Mouse (Mus musculus) midbrain, embryonic 11.5 days (tissue): ENCODE results near the gene Olfr907. TPM values are rescaled to one million over a fixed set of nuclear protein-coding genes. Genes with fewer than 3 reads are reported as not detected.

ENCODE experiments used
- ATAC-seq: fragments of 200-750 bp; cut with Nextera tagmentation; 2 replicates; pipeline ENCODE4 v1.8.0; 2017; ENCODE audit warnings: moderate TSS enrichment, moderate library complexity; ENCODE audit not compliant: low FRiP score
- DNase-seq: peaks from one replicate; pipeline ENCODE4 v3.0.0; 2015; ENCODE audit warnings: low spot score; ENCODE audit errors: missing footprints
- H3K27ac ChIP-seq: fragments of 300-500 bp; sonication (generic); 2 replicates; pipeline ENCODE4 v1.5.1; 2014; ENCODE audit warnings: low read depth, low read length
- H3K27me3 ChIP-seq: fragments of 300-500 bp; sonication (generic); 2 replicates; pipeline ENCODE4 v1.6.1; 2014; ENCODE audit warnings: mild to moderate bottlenecking, low read length, moderate library complexity, mixed read lengths; ENCODE audit not compliant: control insufficient read depth, insufficient read depth
- H3K36me3 ChIP-seq: fragments of 300-500 bp; sonication (generic); 2 replicates; pipeline ENCODE4 v1.6.1; 2014; ENCODE audit warnings: mild to moderate bottlenecking, low read length, moderate library complexity, mixed read lengths; ENCODE audit not compliant: control insufficient read depth, insufficient read depth
- H3K4me1 ChIP-seq: fragments of 300-500 bp; sonication (generic); 2 replicates; pipeline ENCODE4 v1.6.1; 2014; ENCODE audit warnings: low read length; ENCODE audit not compliant: control insufficient read depth, insufficient read depth
- H3K4me2 ChIP-seq: fragments of 300-500 bp; sonication (generic); 2 replicates; pipeline ENCODE4 v1.6.1; 2014; ENCODE audit warnings: mild to moderate bottlenecking, moderate library complexity
- H3K4me3 ChIP-seq: fragments of 300-500 bp; sonication (generic); 2 replicates; pipeline ENCODE4 v1.5.1; 2014; ENCODE audit warnings: low read depth, low read length
- H3K9ac ChIP-seq: fragments of 300-500 bp; sonication (generic); 2 replicates; pipeline ENCODE4 v1.6.1; 2014; ENCODE audit warnings: low read length
- H3K9me3 ChIP-seq: fragments of 300-500 bp; sonication (generic); 2 replicates; pipeline ENCODE4 v1.6.1; 2016; ENCODE audit warnings: low read length; ENCODE audit not compliant: control insufficient read depth
- WGBS: fragments of 180-500 bp; shearing (Covaris S2); extraction: QIAGEN DNeasy Blood & Tissue Kit; methylation state at CpG from one replicate; pipeline ENCODE4 v1.1.7; 2014; 5-methylcytosine and 5-hydroxymethylcytosine counted together
- polyA plus RNA-seq: library from polyadenylated mRNA; unstranded; fragments of >200 nt; fragmentation: Nextera tagmentation; extraction: Ambion mirVana; gene quantifications from 2 replicates; pipeline ENCODE4 v1.2.1, GENCODE M21; 2014

The Olfr907 gene
- polyA plus RNA-seq: not detected in 2 replicates

DNA sequence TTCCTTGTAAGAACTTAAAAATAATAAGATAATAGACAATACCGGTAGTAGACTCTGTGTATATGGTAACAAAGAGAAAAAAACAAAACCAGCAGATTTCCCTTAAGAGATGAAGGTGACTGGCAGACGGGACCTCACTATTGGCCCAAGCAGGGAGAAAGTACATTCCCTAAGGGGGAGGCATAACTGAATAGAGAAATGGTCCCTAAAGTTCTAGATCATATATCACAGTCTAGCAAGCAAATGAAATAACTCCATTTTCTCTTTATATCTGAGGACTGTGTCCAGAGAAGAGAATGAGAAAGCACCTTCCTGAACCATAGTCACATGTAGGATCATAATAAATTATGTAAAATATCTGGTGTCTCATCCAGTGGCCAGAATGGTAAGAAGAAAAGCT, at the start of gene Olfr907:
Gene Olfr907 (plus strand): TSS at position 301 of the 400 bp plus-strand sequence.
- no peak within 1 kb of the TSS for H3K4me3 ChIP-seq
- no peaks in the 10 kb centered on the region for H3K27me3 ChIP-seq
- H3K36me3 ChIP-seq: no peaks in the 10 kb centered on the region
- no peak within 1 kb of the TSS for H3K27ac ChIP-seq
- no peak for ATAC-seq
- no peak within 1 kb of the TSS for H3K4me2 ChIP-seq
- no peak for DNase-seq
- no peaks in the 10 kb centered on the region for H3K4me1 ChIP-seq
- no peak within 1 kb of the TSS for H3K9ac ChIP-seq
- WGBS: 84% methylated on average over 2 of the region's 2 CpGs
- no peaks in the 10 kb centered on the region for H3K9me3 ChIP-seq

GRCm38 (mm10) chr9:38447352-38447751, 48.2 kb upstream of the Olfr907 start, which contains the start of gene Olfr902:
Olfr902 (plus strand) TSS chr9:38447652.
- WGBS: 91% methylated on average over 5 of the region's 5 CpGs
- H3K27me3 ChIP-seq: no peaks in the 10 kb centered on the region
- ATAC-seq (no peak), DNase-seq (no peak)
- H3K4me2 ChIP-seq: no peak within 1 kb of the TSS
- no peaks in the 10 kb centered on the region for H3K36me3 ChIP-seq
- no peak within 1 kb of the TSS for H3K4me3 ChIP-seq
- H3K9me3 ChIP-seq: no peaks in the 10 kb centered on the region
- no peaks in the 10 kb centered on the region for H3K4me1 ChIP-seq
- H3K27ac ChIP-seq: no peak within 1 kb of the TSS
- no peak within 1 kb of the TSS for H3K9ac ChIP-seq

GRCm38 (mm10) chr9:38462844-38463243, 32.8 kb upstream of the Olfr907 start, which contains the start of gene Olfr904:
Olfr904 (plus strand) TSS chr9:38463144.
- Histone ChIP-seq H3K27ac (no peak within 1 kb of the TSS), H3K4me3 (no peak within 1 kb of the TSS), H3K4me2 (no peak within 1 kb of the TSS), H3K36me3 (no peaks in the 10 kb centered on the region), H3K4me1 (no peaks in the 10 kb centered on the region), H3K9ac (no peak within 1 kb of the TSS), H3K27me3 (no peaks in the 10 kb centered on the region), H3K9me3 (no peaks in the 10 kb centered on the region)
- DNase-seq (no peak), ATAC-seq (no peak)

GRCm38 (mm10) chr9:38470807-38471206, 24.8 kb upstream of the Olfr907 start, which contains the start of gene Olfr905:
Olfr905 (plus strand) TSS chr9:38471107.
- no peak within 1 kb of the TSS for H3K4me3 ChIP-seq
- ATAC-seq (no peak), DNase-seq (no peak)
- no peaks in the 10 kb centered on the region for H3K9me3 ChIP-seq
- no peak within 1 kb of the TSS for H3K27ac ChIP-seq
- no peaks in the 10 kb centered on the region for H3K36me3 ChIP-seq
- no peaks in the 10 kb centered on the region for H3K27me3 ChIP-seq
- no peak within 1 kb of the TSS for H3K4me2 ChIP-seq
- H3K9ac ChIP-seq: no peak within 1 kb of the TSS
- H3K4me1 ChIP-seq: no peaks in the 10 kb centered on the region

DNA sequence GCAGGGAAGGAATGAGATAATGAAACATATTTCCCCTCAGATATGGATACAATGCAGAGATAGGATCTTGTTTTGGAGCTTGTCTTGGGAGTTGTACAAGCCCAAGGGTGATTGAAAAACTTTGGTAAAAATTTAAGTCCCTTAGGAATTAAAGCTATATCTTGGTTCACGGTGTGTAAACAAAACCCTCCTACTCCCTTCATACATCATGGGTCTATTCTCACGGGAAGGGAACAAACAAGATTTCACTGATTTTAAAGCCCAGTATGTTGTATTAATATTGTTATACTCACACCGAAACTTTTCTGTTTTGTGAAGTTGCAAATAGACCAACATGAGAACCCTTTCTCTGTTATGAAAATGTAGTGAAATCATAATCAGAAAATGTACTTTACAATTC, 8.8 kb upstream of the Olfr907 start, which contains the start of gene Olfr906:
Gene Olfr906 (plus strand): TSS at position 301 of the 400 bp plus-strand sequence.
- ATAC-seq (no peak), DNase-seq (no peak)
- Histone ChIP-seq H3K27me3 (no peaks in the 10 kb centered on the region), H3K4me3 (no peak within 1 kb of the TSS), H3K4me1 (no peaks in the 10 kb centered on the region), H3K9ac (no peak within 1 kb of the TSS), H3K9me3 (no peaks in the 10 kb centered on the region), H3K36me3 (no peaks in the 10 kb centered on the region), H3K27ac (no peak within 1 kb of the TSS), H3K4me2 (no peak within 1 kb of the TSS)
- 94% methylated on average over 3 of the region's 3 CpGs for WGBS

DNA sequence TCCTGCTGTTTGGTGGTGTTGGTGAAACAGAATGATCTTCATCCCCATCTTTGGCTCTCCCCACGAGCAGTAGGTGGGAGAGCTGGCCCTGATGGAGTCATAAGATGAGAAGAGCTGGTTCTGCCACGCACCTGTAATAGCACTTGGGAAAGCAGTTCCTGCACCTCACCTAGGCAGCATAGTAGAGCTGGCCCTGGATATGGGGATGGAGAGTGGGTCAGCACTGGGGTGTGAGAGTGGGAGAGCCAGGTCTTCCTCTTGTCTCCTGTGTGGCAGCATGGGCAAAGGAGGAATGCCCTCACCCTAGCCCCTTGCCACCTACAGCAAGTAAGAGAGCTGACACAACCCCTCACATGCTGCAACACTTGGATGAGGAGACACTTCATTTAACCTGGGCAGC, 16.8 kb downstream of the Olfr907 start:
- no peak overlapping the region for H3K4me2 ChIP-seq
- H3K27me3 ChIP-seq: no peaks in the 10 kb centered on the region
- DNase-seq: no peak
- no peak for ATAC-seq
- no peaks in the 10 kb centered on the region for H3K9me3 ChIP-seq
- H3K36me3 ChIP-seq: no peaks in the 10 kb centered on the region
- H3K4me1 ChIP-seq: no peaks in the 10 kb centered on the region
- H3K27ac ChIP-seq: no peak overlapping the region
- 66% methylated on average over 2 of the region's 2 CpGs for WGBS
- no peak overlapping the region for H3K9ac ChIP-seq
- H3K4me3 ChIP-seq: no peak overlapping the region

DNA sequence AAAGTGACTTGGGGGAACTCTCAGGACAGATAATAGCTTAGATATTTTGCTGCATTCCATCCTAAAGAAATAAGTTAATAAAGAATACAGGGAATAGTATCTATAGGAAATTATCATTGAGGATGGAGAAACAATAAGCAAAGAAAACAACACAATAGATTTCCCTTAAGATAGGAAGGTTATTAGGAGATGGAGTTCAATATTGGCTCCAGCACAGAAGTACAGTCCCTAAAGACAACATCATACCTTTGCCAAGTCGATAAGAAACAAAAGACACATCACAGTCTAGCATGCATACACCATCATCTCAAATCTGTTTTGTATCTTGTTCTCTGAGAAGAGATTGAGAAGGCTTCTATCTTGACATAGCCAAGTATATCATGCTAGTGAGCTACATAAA, 25.7 kb downstream of the Olfr907 start, which contains the start of gene Olfr911-ps1:
Gene Olfr911-ps1 (plus strand): TSS at position 301 of the 400 bp plus-strand sequence.
- no peak within 1 kb of the TSS for H3K9ac ChIP-seq
- H3K27me3 ChIP-seq: no peaks in the 10 kb centered on the region
- H3K4me2 ChIP-seq: no peak within 1 kb of the TSS
- no peak within 1 kb of the TSS for H3K4me3 ChIP-seq
- no peaks in the 10 kb centered on the region for H3K36me3 ChIP-seq
- no peaks in the 10 kb centered on the region for H3K4me1 ChIP-seq
- no peaks in the 10 kb centered on the region for H3K9me3 ChIP-seq
- ATAC-seq (no peak), DNase-seq (no peak)
- 90% methylated on average over 1 of the region's 1 CpGs for WGBS
- H3K27ac ChIP-seq: no peak within 1 kb of the TSS

- no peak for ATAC-seq
- H3K4me3 ChIP-seq: no peak within 1 kb of the TSS
- 92% methylated on average over 2 of the region's 2 CpGs for WGBS
- no peaks in the 10 kb centered on the region for H3K27me3 ChIP-seq
- no peaks in the 10 kb centered on the region for H3K36me3 ChIP-seq
- H3K27ac ChIP-seq: no peak within 1 kb of the TSS
- H3K4me2 ChIP-seq: no peak within 1 kb of the TSS
- no peaks in the 10 kb centered on the region for H3K9me3 ChIP-seq
- no peak within 1 kb of the TSS for H3K9ac ChIP-seq
- H3K4me1 ChIP-seq: no peaks in the 10 kb centered on the region
- DNase-seq: no peak
Observed at GRCm38 (mm10) chr9:38537549-38537948, 41.9 kb downstream of the Olfr907 start, which contains the start of gene Olfr910. Olfr910 (plus strand) TSS chr9:38537849.
